Mouse (Mus musculus) ES-E14 (cell line): Measurements from ENCODE around the gene Serpine1.

ENCODE experiments used
- CHD2 ChIP-seq: IDR thresholded peaks from 2 replicates; pipeline ENCODE4 v1.6.1; 2014; ENCODE audit warnings: mild to moderate bottlenecking, low read depth, low read length, inconsistent platforms
- HCFC1 ChIP-seq: IDR thresholded peaks from 2 replicates; pipeline ENCODE4 v1.6.1; 2012; ENCODE audit warnings: low read length, inconsistent platforms, borderline replicate concordance; ENCODE audit not compliant: insufficient read depth
- MAFK ChIP-seq: IDR thresholded peaks from 2 replicates; pipeline ENCODE4 v1.6.1; 2014; ENCODE audit warnings: mild to moderate bottlenecking, low read depth, low read length, inconsistent platforms; ENCODE audit not compliant: insufficient read depth
- ZC3H11A ChIP-seq: IDR thresholded peaks from 2 replicates; pipeline ENCODE4 v1.6.1; 2012; ENCODE audit warnings: low read depth, mild to moderate bottlenecking, inconsistent platforms, low read length, borderline replicate concordance
- ZNF384 ChIP-seq: IDR thresholded peaks from 2 replicates; pipeline ENCODE4 v1.6.1; 2012; ENCODE audit warnings: low read depth, low read length, inconsistent platforms

DNA sequence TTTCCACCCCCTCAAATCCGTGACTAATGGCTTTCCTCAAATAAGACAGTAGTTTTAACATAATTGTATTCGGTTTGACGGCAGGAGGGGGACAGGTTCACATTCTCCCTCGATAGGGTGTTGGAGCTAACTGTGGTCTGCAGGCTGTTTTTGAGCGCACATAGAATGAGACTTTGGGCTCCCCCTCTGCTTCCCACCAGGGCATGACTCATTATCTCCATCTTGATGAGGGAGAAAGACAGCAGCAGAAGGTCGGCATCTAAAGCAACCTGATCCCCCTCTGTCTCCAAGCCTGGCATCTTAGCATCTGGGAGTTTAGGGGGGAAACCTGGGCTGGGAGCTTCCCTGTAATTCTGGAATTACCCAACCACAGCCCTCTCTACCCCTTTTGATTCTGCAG lies 6.6 kb downstream of the Serpine1 start:
- TF ChIP-seq HCFC1 (no peak), ZC3H11A (no peak), ZNF384 (no peak), CHD2 (no peak), MAFK (no peak)
